Mouse (Mus musculus) A20 (cell line): Measurements from ENCODE around the gene Nmt2.

Source experiments
- DNase-seq: peaks from one replicate; pipeline ENCODE4 v3.0.0-alpha.2; 2011; ENCODE audit warnings: low read depth, low spot score

The Nmt2 gene

GRCm38 (mm10) chr2:3326547-3326946 is 42.5 kb downstream of the Nmt2 start:
- no peak for DNase-seq

DNA sequence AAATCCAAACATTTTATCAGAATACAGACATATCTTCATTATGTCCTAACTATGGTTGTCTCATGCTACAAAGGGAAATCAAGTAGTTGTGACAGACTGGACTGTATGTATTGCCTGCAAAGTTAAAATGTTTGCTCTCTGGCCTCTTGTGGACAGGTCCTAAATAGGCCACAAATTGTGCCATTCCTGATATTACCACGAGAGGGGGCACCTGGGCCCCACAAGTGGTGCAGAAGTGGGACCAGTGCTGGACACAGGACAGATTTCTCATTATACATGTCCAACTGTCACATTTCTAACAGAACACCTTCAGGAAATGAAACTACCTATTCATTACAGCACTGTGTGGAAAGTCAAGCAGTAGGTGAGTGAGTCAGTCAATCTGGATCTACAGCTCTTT is 43.3 kb downstream of the Nmt2 start:
- peak; percentile 78 for DNase-seq

DNA sequence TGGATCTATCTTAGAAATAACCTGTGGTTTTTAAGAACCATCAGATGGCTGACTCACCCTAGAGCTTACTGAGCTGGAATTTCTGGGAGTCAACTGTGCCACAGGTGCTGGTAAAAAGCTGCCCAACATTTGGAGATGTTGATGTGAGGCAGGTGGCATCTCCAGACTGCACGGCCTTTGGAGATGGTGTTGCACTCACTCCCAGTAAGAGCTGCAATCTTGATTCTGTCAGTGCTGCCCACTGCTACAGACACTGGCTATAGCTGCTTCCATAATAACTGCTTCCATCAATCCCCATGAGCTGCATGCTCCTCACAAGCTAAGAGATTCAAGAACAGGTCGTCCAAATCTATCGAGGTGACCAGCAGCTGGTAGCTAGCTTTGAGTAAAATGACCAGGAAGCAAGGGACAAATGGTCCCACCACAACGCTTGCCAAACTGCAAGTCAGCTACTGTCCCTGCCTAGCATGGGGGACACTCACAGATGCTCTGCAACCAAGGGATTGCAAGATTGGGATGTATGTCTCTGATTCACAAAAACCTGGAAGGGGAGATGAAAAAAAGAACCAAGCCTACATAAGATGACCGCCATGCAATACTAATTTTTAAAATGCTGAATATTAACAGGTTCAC is 47.2 kb downstream of the Nmt2 start:
- DNase-seq: no peak

GRCm38 (mm10) chr2:3332056-3332455 is 48.0 kb downstream of the Nmt2 start:
- DNase-seq: no peak

GRCm38 (mm10) chr2:3332484-3333242 is 48.7 kb downstream of the Nmt2 start, which contains the start of gene Rpp38:
Gene Rpp38 (minus strand): TSS chr2:3332643.
- DNase-seq: peak; percentile 98

GRCm38 (mm10) chr2:3333761-3334160 is 49.7 kb downstream of the Nmt2 start:
- no peak for DNase-seq

DNA sequence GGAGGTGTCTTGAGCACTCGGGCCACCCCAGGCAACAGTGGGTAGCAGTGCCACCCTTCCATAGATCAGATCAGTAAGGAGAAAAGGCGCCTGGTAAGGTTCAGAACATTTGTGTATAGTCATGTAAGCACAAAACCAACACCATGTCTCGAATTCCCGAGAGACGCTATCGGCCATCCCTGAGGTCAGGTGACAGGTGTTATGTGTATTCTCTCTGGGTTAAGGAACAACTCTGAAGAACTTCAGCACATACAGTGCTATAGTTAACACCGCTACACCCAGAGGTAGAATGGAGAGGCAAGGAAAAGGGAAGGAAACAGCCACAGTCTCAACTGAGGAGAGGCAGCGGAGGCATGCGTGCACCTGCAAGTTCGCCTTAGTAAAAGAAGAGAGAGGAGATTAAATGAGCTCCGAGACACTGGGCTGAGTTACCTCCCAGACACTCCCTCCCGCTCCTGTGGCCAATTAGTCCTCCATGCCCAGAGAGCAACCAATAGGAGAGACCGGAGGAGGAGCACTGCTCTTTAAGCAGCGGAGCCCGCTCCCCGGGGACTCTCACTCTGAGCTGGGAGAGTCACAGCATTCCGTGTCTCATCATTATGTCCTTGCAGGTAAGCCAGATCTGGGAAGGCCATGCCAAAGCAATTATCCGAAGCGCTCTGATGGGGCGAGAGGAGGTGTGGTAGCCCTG is 51.7 kb downstream of the Nmt2 start, which contains the start of gene Acbd7:
TSS of gene Acbd7 (plus strand) at position 558 of the 691 bp plus-strand sequence.
- DNase-seq: peak; percentile 71

DNA sequence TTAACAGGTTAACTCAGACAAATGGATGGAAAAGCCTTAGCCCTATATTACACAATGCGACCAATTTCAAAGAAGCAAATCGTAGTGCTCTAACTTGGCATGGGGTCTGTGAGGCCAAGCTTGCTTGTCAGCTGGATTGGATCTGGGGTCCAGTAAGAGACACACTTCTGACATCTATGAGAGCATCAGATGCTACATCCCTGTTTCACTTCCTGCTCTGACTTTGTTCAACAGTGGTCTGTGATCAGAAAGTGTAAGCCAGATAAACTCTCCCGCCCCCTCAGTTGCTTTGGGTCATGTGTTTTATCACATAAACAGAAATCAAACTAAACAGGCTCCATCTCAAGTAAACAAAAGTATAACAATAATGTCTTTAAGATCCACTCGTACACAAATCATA is 64.4 kb downstream of the Nmt2 start:
- peak; percentile 55 for DNase-seq

DNA sequence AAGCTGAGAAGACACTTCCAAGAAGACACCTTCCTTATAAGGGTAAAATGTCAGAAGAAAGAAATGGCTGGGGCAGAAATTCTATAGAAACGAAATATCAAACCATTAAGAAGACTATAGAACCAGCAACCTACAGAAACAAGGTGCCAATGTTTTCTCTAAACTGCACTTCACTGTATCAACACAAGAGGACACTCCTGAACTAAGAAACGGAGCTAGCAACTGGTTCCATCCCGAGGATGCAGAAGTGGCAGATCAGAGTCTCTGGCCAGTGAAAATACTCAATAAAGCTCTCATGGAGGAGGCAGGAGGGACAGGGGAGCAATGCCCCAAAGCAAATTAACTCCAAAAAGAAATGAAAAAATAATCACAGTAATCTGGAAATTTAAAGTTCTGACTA is 64.9 kb downstream of the Nmt2 start:
- DNase-seq: peak; percentile 61

DNA sequence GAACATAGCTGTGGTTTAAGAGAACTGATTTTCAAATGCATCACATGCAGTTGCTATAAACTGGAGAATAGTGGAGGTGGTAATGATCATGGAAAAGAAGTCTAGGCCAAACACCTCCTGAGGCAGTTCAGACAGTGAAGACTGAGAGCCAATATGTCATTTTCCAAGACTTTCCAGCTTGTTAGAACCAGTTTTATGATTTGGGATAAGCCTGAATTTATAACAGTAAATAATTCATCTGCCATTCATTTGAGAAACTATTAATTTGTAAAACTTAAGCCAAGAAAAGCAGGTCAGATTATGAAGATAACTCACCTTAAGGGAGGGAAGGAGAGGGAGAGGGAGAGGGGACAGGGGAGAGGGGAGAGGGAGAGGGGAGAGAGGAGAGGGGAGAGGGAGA is 69.1 kb downstream of the Nmt2 start:
- no peak for DNase-seq

- no peak for DNase-seq
These were observed 71.8 kb downstream of the Nmt2 start for GRCm38 (mm10) chr2:3355793-3356192.

- no peak for DNase-seq
These were observed 72.3 kb downstream of the Nmt2 start for GRCm38 (mm10) chr2:3356311-3356710.

- no peak for DNase-seq
These were observed 73.9 kb downstream of the Nmt2 start for GRCm38 (mm10) chr2:3357887-3358286.

DNA sequence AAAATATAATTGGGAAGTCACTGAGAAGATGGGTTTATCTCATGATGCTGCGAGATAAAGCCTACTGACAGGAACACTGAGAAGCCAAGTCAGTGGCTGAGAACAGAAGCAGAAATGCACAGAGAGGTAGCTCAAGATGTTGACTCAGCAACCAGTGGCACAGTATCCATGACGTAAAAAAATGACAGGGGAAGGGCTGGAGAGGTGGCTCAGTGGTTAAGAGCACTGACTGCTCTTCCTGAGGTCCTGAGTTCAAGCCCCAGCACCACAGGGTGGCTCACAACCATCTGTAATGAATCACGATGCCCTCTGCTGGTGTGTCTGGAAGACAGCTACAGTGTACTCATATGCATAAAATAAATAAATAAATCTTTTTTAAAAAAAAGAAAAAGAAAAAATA is 77.1 kb downstream of the Nmt2 start:
- no peak for DNase-seq

DNA sequence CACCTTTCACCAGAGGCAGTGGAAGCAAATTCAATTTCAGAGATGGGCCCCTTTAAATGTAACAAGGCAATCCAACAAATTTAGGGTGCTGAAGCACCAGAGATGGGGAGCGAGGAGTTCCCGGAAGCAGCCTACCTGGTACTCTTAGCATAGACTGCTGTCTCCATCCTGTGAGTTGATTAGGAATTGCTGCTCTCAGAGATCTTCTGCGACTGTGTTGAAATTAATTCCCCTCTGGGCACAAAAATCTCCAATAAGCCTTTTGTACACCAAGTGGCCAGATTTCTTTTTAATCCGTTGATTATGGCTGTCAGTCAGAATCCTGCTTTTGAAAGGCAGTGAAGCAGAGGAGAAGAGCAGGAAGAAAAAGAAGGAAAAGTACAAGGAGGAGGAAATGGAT is 81.1 kb downstream of the Nmt2 start:
- DNase-seq: no peak
